Mouse (Mus musculus): Measurements from ENCODE around the gene Mtf1.

GRCm38 (mm10) chr4:124796913-124797312 lies 5.0 kb upstream of the Mtf1 start:
- TF ChIP-seq CTCF (IDR thresholded peaks at IDR 0.05; ENCODE audit: extremely low read depth, insufficient read length, insufficient replicate concordance, low read depth, low read length) (no peak), POLR2A (IDR thresholded peaks at IDR 0.05; ENCODE audit: low read depth, low read length) (no peak)

Measured in small intestine, adult 2 months (tissue).